Mouse (Mus musculus) kidney, adult 2 months (tissue): ENCODE results near the gene Wnk1.

ENCODE experiments used
- CTCF ChIP-seq: fragments of 200-500 bp; conservative IDR thresholded peaks from 2 replicates; pipeline ENCODE4 v1.5.1; 2011; ENCODE audit warnings: low read depth, mild to moderate bottlenecking, control low read depth, low read length, moderate library complexity, mixed read lengths; ENCODE audit not compliant: insufficient read depth, insufficient read length
- POLR2A ChIP-seq: fragments of 200-500 bp; IDR thresholded peaks from one replicate; pipeline ENCODE4 v1.6.1; 2011; ENCODE audit warnings: low read depth, low read length, control low read depth

DNA sequence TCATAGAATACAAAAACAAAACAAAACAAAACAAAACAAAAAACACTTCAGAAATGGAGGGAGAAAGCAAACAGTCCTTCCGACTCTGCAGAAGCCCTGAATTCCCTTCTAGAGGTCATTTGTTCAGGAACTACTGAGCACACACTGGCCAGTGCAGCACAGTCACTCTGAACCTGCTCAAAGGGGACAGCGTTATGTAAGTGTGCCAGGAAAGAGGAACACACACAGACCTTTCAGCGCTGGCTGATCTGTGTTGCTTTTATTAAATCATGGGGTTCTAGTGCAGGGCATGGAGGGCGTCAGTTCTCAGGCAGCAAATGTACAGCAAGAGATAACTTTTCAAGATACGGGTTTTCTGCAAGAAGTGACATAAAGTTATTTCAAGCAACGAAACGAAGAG lies 155.3 kb downstream of the Wnk1 start:
- TF ChIP-seq POLR2A (no peak), CTCF (no peak)
